Mouse (Mus musculus): Measurements from ENCODE around the gene Snx15. TPM values are rescaled to one million over a fixed set of nuclear protein-coding genes. Genes with fewer than 3 reads are reported as not detected.
A peak's percentile ranks its signal among the peaks of the same experiment; 100 is the strongest.

The Snx15 gene
- total RNA-seq, 2 experiments from 2014 or later, result 36.7 to 40.7 TPM

DNA sequence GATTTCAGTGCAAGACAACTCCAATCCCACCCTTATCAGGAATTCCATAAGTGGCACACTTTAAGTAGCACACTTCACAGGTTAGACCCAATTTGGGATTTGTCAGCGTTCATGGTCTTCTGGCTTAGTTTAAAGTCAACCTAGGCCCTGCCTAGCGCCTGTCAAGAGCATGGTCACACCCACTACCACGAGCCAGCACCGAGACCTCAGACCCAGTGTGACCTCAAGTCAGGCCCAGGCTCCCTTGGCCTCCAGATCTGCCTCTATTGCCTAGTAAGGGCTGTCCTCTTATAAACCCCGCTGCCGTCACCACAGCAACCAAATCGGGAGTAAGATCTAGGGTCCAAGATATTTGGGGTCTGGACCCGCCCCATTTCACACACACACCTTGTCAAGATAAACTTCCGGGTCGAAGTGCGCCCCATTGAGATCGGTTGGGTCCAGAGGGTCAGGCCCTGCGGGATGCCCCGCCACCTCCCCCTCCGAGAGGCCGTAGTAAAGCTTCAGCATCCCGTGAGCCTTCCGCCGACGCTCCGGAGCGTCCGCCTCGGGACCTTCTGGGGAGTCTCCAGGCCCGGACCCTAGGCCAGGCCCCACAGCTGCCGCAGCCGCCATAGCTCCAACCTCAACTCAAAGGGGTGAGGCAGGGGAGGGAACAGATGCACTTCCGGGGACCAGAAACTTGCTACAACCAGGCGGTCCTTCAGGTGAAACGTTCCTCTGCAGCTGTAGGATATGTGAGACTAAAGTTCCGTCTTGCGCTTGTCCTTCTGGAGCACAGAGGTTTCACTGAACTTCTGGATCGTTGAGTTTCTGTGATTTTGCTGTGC lies 51.3 kb downstream of the Snx15 start, which contains the start of gene Vps51:
Gene Vps51 (minus strand): TSS at position 668 of the 830 bp plus-strand sequence.
- DNase-seq (ENCODE audit: extremely low spot score in 1 of 2, low spot score in 1 of 2), result peak; percentile 67 to 80

DNA sequence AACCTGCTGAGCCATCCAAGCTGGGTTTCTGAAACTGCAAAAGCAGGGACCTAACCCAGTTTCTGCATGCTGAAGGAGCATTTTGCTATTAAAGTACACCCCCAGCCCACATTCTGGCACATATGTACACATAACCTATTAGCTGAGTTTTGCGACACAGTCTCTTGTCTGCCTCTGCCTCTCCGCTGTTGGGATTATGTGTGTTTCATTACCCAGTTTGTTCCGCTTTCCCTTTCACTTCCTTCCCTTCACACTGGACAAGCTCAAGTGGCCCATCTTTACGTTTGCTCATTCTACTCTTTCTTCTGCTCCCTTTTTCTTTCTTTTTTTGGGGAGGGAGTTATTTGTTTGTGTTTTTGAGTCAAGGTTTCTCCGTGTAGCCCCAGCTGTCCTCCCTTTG lies 54.2 kb downstream of the Snx15 start:
- DNase-seq (ENCODE audit: extremely low spot score in 1 of 2, low spot score in 1 of 2), result no peak

DNA sequence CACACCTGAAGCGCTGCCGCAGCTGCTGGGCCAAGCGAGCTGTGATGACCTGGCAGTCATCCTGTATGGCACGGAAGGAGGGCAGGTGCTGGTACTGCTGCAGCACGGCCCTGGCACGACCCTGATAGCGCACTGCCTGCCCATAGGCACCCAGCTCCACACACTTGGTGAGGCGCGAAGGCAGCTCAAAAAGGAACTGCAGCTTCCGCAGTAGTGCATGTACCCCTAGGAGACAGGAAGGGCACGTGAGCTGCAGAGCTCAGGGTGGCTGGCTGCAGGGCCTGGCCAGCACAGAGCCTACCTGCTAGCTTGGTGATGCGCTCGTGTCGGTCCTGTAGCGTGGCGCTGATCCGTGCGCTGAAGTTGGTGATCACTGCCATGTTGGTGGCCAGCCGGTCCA lies 56.8 kb downstream of the Snx15 start:
- no peak for DNase-seq (ENCODE audit: extremely low spot score in 1 of 2, low spot score in 1 of 2)

DNA sequence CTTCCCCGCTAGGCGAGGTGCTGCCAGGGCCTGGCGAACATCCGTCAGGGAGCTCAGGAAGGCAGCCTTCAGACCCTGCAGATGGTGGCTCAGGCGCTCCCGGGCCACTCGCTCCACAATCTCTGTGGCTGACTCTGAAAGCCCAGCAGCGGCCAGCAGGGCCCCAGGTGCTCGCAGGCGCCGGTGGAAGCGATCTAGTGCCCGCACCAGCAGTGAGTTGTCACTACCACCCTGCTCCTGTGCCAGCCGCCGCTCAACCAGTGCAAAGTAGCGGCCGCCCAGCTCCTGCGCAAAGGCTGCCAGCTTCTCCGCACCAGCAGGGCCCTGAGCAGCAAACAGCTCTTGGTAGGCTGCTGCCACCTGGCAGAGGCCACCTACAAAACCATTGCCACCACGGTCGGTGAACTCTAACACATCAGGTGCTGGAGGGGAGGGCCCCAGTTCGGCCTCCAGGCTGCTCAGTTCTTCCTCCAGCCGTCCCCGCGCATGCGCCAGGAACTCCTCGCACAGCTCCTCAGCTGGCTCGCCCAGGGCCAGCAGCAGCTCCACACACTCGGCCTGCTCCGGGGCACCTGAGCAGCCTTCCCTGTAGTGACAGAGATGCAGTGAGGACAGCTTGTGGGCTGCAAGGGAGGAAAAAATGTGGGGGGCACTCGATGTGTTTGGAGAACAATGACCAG lies 57.4 kb downstream of the Snx15 start:
- DNase-seq (ENCODE audit: extremely low spot score in 1 of 2, low spot score in 1 of 2), result no peak

DNA sequence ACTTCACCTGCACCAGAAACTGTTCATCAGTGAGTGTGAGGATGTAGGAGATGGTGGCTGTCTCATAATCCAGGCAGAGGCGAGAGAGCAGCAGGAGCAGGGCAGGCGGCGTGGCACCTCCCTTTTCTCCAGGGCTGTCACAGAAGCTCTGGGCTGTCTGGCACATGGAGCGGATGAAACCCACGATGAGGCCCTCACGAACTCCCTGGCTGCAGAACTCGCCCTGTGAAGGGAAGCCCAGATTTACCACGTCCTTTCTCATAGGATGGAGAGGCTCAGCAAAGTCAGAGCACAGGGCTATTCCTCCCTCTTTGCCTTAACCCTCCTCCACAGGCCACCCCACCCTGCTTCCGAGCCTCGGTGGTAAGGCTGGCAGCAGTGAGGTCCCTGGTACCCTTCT lies 58.3 kb downstream of the Snx15 start:
- no peak for DNase-seq (ENCODE audit: extremely low spot score in 1 of 2, low spot score in 1 of 2)

Other genes with a start within 250 kb of the Snx15 start
- gene Tigd3, start 234.2 kb downstream of the Snx15 start, total RNA-seq (2021), result 1 to 10 TPM; 3.4 TPM
- gene Dpf2, start 215.3 kb downstream of the Snx15 start, total RNA-seq (2021), result 10 to 100 TPM; 82.5 to 95.6 TPM
- 1 to 10 TPM; 6.3 to 6.4 TPM for gene Cdc42ep2, start 203.5 kb downstream of the Snx15 start, total RNA-seq (2021)
- 1 to 10 TPM; 5.4 to 6.5 TPM for gene Pola2, start 164.1 kb downstream of the Snx15 start, total RNA-seq (2021)
- gene Slc22a20, start 142.2 kb downstream of the Snx15 start, total RNA-seq (2021), result not detected
- 10 to 100 TPM; 20.5 to 21.9 TPM for gene Capn1, start 112.4 kb downstream of the Snx15 start, total RNA-seq (2021)
- 10 to 100 TPM; 41.8 to 45.7 TPM for gene Syvn1, start 81.7 kb downstream of the Snx15 start, total RNA-seq (2021)
- gene Mrpl49, start 70.5 kb downstream of the Snx15 start, total RNA-seq (2021), result 10 to 100 TPM; 43.1 to 47.4 TPM
- 100 to 1,000 TPM; 588 to 687 TPM for gene Fau, start 70.5 kb downstream of the Snx15 start, total RNA-seq (2021)
- 10 to 100 TPM; 38.0 to 41.5 TPM for gene Znhit2, start 67.1 kb downstream of the Snx15 start, total RNA-seq (2021)
- gene Tm7sf2, start 59.9 kb downstream of the Snx15 start, total RNA-seq (2021), result 10 to 100 TPM; 27.8 to 28.8 TPM
- gene Vps51, start 51.1 kb downstream of the Snx15 start, total RNA-seq (2021), result 10 to 100 TPM; 83.7 to 96.3 TPM
- gene Tmem262, start 48.3 kb downstream of the Snx15 start, total RNA-seq (2021), result not detected
- gene Gm28374, start 46.0 kb downstream of the Snx15 start, total RNA-seq (2021), result not detected
- gene Zfpl1, start 43.3 kb downstream of the Snx15 start, total RNA-seq (2021), result 10 to 100 TPM; 37.1 to 44.2 TPM
- under 1 TPM in 1 of 2 experiments, not detected in 1; 0.37 TPM for gene Cdca5, start 43.3 kb downstream of the Snx15 start, total RNA-seq (2021)
- gene AC131692.1, start 33.9 kb downstream of the Snx15 start, total RNA-seq (2021), result not detected
- gene Naaladl1, start 22.5 kb downstream of the Snx15 start, total RNA-seq (2021), result not detected
- 10 to 100 TPM; 15.5 to 17.9 TPM for gene Sac3d1, start 9.7 kb downstream of the Snx15 start, total RNA-seq (2021)
- under 1 TPM; 0.45 to 0.69 TPM for gene Batf2, start 12.7 kb upstream of the Snx15 start, total RNA-seq (2021)
- 10 to 100 TPM; 75.5 to 76.1 TPM for gene Arl2, start 13.2 kb upstream of the Snx15 start, total RNA-seq (2021)
- not detected for gene Majin, start 56.1 kb upstream of the Snx15 start, total RNA-seq (2021)
- gene Gpha2, start 98.1 kb upstream of the Snx15 start, total RNA-seq (2021), result not detected
- gene Ppp2r5b, start 107.6 kb upstream of the Snx15 start, total RNA-seq (2021), result 100 to 1,000 TPM; 137 to 146 TPM
- gene Atg2a, start 113.4 kb upstream of the Snx15 start, total RNA-seq (2021), result 10 to 100 TPM; 31.1 to 38.3 TPM
- gene Ehd1, start 148.4 kb upstream of the Snx15 start, total RNA-seq (2021), result 10 to 100 TPM; 84.9 to 88.6 TPM
- 1 to 10 TPM; 3.9 to 4.6 TPM for gene Cdc42bpg, start 178.2 kb upstream of the Snx15 start, total RNA-seq (2021)
- gene Men1, start 206.7 kb upstream of the Snx15 start, total RNA-seq (2021), result 10 to 100 TPM; 63.3 to 64.8 TPM
- 10 to 100 TPM; 66.3 to 78.4 TPM for gene Map4k2, start 212.8 kb upstream of the Snx15 start, total RNA-seq (2021)
- 100 to 1,000 TPM; 180 to 215 TPM for gene Sf1, start 235.4 kb upstream of the Snx15 start, total RNA-seq (2021)